Mouse (Mus musculus): ENCODE measurements around the gene Iqgap3. TPM values are rescaled to one million over a fixed set of nuclear protein-coding genes. Genes with fewer than 3 reads are reported as not detected.
A peak's percentile ranks its signal among the peaks of the same experiment; 100 is the strongest.

Gene Iqgap3
- total RNA-seq, 2 experiments from 2014 or later: 16.3 to 26.3 TPM

GRCm38 (mm10) chr3:88137821-88138220, 56.0 kb downstream of the Iqgap3 start:
- ATAC-seq (ENCODE audit: poor library complexity, severe bottlenecking): no peak

- ATAC-seq (ENCODE audit: poor library complexity, severe bottlenecking): peak; percentile 64
These were observed 56.8 kb downstream of the Iqgap3 start for GRCm38 (mm10) chr3:88138336-88139242.

GRCm38 (mm10) chr3:88139243-88140177, 57.7 kb downstream of the Iqgap3 start:
- no peak for ATAC-seq (ENCODE audit: poor library complexity, severe bottlenecking)

DNA sequence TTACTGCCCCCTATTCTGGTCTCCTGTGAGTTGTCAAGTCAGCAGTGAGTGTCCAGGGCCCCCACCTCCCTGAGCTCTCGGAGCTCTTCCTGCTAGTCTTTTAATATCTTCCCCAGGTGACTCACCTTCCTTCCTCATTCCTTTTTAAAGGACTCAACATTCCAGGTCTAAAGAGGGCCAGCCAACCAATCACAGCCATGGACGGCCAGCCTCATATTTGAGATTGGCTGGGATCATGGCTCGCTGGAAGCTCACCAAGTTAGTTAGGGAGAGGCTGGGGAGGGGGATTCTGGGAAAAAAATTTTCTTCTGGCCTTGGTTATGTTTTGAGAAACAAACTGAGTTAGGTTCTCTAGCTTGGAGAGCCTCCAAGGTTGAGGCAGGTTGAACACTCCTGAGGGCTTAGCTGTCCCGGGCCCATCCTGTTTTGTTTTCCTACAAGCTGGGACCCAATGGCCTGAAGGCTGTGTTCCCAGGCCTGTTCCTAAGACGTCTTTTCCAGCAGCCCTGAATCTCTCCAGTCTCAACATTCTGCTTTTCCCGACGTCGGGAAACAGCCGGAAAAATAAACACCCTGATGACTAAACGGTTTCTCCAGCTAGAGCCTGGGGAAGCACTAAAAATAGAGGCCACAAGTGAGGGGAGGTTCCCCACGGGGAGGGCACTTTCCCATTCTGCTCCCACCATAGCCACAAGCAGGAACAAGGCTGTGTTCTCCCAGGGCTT, 58.6 kb downstream of the Iqgap3 start:
- no peak for ATAC-seq (ENCODE audit: poor library complexity, severe bottlenecking)

DNA sequence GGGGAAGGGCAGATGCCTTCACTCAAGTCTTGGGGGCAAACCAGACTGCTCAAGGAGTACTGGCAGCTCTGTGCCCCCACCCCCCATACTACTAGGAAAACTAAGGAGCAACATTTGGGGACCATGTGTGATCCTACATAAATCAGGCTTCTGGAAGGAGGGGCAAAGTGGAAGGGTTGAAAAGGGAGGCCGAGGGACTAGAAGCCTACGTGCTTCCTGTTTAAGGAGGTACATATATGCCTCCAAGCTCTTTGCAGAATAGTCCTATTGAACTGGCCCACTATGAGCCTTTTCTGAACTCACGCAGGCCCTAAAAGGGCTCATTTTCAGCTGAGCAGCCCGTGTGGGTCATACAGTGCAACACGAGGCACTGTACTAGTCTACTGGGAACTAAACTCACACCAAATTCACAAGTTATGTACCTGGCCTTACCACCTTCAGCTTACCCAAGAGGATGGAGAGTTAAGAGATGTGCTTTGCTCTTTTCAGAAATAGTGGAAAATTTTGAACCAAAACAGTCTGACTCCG, 59.2 kb downstream of the Iqgap3 start:
- ATAC-seq (ENCODE audit: poor library complexity, severe bottlenecking): no peak

DNA sequence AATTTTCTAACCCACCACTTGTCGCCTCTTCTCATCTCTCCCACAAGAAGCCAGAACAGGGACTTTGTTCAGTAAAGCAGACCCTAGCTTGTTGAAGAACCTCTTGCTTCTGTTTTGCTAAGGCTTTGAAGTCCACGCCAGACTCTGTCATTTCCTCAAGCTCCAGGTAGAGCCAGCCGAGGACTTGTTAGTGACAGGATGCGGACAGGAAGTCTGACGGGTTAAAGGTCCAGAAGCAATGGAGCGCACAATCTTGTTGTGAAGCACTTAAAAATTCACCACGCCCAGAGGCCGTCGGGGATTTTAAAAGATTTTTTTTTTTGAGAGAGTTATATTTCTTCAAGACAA, 59.6 kb downstream of the Iqgap3 start:
- 0 out of 2 replicates have a peak, but pooled peaks have one; percentile 1 for ATAC-seq (ENCODE audit: poor library complexity, severe bottlenecking)

GRCm38 (mm10) chr3:88141787-88142523, 60.2 kb downstream of the Iqgap3 start, which contains the start of gene Mef2d:
Gene Mef2d, plus strand, starts transcription at chr3:88142372.
- peak; percentile 69 for ATAC-seq (ENCODE audit: poor library complexity, severe bottlenecking)

- no peak for ATAC-seq (ENCODE audit: poor library complexity, severe bottlenecking)
These were observed 60.8 kb downstream of the Iqgap3 start for GRCm38 (mm10) chr3:88142546-88142915.

GRCm38 (mm10) chr3:88142916-88143771, 61.4 kb downstream of the Iqgap3 start:
- peak; percentile 13; the same call in 1 of the 2 replicates for ATAC-seq (ENCODE audit: poor library complexity, severe bottlenecking)

- ATAC-seq (ENCODE audit: poor library complexity, severe bottlenecking): no peak
These were observed 62.3 kb downstream of the Iqgap3 start for GRCm38 (mm10) chr3:88143961-88144486.

- no peak for ATAC-seq (ENCODE audit: poor library complexity, severe bottlenecking)
These were observed 63.1 kb downstream of the Iqgap3 start for GRCm38 (mm10) chr3:88144648-88145410.

DNA sequence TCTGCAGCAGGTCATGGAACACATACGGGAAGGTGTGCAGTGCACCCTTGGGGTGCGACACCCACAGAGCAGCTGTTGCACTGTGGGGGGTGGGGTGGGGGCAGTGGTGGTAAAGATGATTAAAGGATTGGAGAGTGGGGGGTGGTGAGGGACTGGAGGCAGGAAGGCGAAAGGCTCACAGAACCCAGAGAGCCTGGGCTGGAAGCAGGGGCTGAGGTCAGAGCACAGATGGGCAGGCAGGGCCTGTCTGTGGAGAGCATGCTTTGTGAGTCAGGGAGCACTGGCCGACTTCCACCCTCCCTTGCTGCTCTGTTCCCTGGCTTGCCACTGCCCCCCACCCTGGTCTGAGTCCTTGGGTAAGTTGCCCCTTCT, 63.6 kb downstream of the Iqgap3 start:
- ATAC-seq (ENCODE audit: poor library complexity, severe bottlenecking): no peak

GRCm38 (mm10) chr3:88145952-88146351, 64.2 kb downstream of the Iqgap3 start:
- ATAC-seq (ENCODE audit: poor library complexity, severe bottlenecking): 0 out of 2 replicates have a peak, but pooled peaks have one; percentile 4

DNA sequence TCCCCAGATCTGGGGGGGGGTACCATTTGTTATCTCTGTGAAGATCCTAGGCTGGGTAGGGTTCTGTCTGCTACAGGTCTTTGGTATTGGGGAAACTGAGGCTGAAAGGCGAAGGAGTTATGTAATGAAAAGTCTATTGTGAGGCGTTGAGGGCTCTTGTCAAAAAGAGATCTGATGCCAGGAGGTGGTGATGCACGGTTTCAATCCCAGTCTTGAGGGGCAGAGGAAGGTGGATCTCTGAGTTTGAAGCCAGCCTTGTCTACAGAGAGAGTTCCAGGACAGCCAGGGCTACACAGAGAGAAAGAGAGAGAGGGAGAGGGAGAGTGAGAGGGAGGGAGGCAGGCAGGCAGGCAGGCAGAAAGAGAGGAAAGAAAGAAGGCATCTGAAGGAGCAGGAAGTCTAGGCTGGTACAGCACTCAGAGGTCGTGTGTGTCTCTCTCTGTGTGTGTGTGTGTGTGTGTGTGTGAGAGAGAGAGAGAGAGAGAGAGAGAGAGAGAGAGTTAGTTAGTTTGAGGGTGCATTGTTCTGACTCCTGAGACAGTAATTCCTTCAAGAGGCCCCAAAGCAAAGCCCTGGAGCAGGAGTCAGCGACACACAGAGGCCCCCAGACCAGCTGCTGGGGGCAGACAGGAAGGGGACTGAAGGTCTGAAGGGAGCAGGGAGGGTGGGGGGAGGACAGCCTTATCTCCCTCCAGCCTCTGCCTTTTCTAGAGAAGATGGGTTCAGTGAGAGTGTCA, 64.8 kb downstream of the Iqgap3 start:
- no peak for ATAC-seq (ENCODE audit: poor library complexity, severe bottlenecking)

- ATAC-seq (ENCODE audit: poor library complexity, severe bottlenecking): no peak
These were observed 65.7 kb downstream of the Iqgap3 start for GRCm38 (mm10) chr3:88147444-88147843.

- ATAC-seq (ENCODE audit: poor library complexity, severe bottlenecking): no peak
These were observed 66.1 kb downstream of the Iqgap3 start for GRCm38 (mm10) chr3:88147866-88148265.

DNA sequence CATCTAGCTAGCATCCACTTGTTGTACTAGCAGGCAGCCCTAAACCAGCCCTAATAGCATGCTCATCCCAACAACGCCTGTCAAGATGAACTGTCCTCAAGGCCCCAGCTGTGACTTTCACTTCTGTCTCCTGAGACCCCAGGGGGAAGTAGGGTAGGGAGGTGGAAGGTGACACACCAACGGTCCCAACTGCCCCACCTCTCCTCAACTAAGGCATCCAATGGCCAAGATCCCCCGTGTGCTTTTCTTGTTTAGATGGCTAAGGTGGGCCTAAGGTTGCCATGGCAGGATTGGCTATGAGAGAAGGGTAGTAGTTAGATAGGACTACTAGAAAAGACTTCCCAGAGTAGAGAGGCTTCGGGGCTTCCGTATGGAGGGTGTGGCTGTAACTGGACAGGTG, 66.6 kb downstream of the Iqgap3 start:
- peak; percentile 29; the same call in 1 of the 2 replicates for ATAC-seq (ENCODE audit: poor library complexity, severe bottlenecking)
